Mouse (Mus musculus) C2C12 (cell line): ENCODE measurements around the gene Slc19a1.

Experiments
- CEBPB ChIP-seq: IDR thresholded peaks from one replicate; pipeline ENCODE4 v1.6.1; 2011; ENCODE audit warnings: low read depth, mild to moderate bottlenecking, control low read depth, moderate library complexity
- CTCF ChIP-seq: IDR thresholded peaks from one replicate; pipeline ENCODE4 v1.5.1; 2011; ENCODE audit not compliant: control insufficient read depth, insufficient read depth, insufficient read length
- MAX ChIP-seq: IDR thresholded peaks from one replicate; pipeline ENCODE4 v1.6.1; 2011; ENCODE audit warnings: mild to moderate bottlenecking, control low read depth

- TF ChIP-seq CTCF, result no peak
- TF ChIP-seq MAX, result no peak
- no peak for TF ChIP-seq CEBPB
Measured at GRCm38 (mm10) chr10:77024231-77024630, 7.8 kb upstream of the Slc19a1 start.
